Mouse (Mus musculus) lung, postnatal 4 days (tissue): Measurements from ENCODE around the gene Mrm2.
"Not testable (repeated sequence)": the region's sequence is repeated elsewhere in the genome, so short reads cannot be mapped to it uniquely, and the experiment has no call there.

Source experiments
- DNase-seq, 2 experiments: peaks; one replicate each; pipeline ENCODE4 v3.0.0; 2021

Gene Mrm2

DNA sequence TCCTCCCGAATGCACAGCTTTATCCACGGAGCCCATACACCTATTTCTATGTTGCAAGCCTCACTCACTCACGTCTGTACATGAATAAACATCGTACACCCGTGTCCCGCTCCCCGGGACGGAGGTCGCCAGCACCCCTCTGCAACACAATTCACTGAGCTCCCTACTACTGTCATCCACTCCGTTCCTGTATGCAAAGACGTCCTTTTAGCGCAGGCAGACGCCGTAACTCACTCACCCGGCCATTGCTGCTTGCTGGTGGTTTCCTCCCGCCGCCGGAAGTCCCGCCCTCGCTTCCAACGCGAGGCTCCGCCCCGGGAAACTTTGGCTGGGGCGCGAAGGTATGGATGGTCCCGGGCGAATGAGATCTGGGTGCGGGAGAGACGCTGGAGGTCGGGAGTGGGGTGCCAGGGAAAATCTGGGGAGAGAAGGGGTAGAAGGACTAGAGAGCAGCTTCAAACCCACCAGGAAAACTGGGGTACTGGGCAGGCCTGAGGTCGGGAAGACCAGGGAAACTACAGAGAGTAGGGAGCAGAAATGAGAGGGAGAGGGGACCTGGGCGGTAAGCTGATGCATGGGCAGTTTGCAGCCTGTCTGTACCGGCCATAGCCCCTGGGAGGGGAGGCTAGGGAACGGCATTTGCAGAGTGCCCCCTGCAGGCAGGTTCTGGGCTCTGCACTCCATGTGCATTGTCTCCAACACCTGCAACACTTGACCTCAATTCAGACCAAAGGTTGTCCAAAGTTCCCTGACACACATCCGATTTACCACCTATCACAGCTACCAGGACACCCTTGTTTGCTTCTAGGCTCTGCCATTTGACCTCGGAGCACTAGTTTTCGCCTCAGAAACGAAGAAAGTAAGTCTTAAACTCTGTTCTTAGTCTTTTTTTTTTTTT, at the start of gene Mrm2:
Gene Mrm2 (minus strand): TSS at position 284 of the 898 bp plus-strand sequence.
- DNase-seq, result peak; percentile 88 to 89

- DNase-seq, result no peak
Measured at GRCm38 (mm10) chr5:140381156-140381555, 49.5 kb upstream of the Mrm2 start.

DNA sequence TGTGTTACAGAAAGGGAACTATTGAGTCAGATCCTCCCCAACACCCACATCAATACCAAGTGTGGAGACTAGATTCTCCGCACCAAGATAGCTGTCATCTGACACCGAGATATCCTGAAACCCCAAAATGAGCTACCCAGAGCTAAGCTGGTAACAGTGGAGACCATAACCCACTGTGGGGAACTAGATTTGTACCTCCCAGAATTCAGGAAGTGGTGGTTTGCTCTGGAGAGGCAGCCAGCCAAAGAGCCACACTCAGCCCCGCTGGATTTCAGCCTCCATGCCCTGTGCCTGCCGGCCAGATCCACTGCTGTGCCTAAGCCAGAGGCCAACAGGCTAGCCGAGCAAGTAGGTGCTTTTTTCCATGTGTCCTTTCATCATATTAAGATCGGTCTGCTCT, 47.6 kb upstream of the Mrm2 start:
- DNase-seq, result peak; percentile 23 to 30

GRCm38 (mm10) chr5:140378121-140378853, 46.6 kb upstream of the Mrm2 start:
- DNase-seq, result no peak

DNA sequence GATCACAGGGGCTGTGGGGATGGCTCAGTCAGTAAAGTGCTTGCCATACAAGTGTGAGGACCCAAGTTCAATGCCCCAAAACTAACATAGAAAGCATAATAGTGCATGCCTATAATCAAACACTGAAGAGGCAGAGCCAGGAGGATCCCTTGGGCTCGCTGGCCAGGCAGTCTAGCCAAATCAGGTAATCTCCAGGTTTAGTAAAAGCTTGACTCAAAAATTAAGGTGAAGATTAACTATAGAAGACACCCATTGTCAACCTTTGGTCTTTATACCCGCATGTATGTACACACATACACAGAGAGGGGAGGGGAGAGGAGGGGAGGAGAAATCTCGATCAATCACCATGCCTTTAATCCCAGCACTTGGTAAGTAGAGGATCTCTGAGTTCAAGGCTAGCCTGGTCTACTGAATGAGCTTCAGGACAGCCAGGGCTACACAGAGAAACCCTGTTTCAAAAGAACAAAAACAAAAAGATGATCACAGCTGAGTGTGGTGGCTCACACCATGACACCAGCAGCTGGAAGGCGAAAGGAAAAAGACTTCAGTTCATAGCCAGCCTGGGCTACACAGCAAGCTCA, 43.6 kb upstream of the Mrm2 start:
- no peak for DNase-seq

GRCm38 (mm10) chr5:140374226-140374625, 42.5 kb upstream of the Mrm2 start:
- no peak for DNase-seq

- no peak for DNase-seq
Measured at GRCm38 (mm10) chr5:140373711-140374110, 42.0 kb upstream of the Mrm2 start.

GRCm38 (mm10) chr5:140371671-140372070, 40.0 kb upstream of the Mrm2 start:
- DNase-seq, result no peak

DNA sequence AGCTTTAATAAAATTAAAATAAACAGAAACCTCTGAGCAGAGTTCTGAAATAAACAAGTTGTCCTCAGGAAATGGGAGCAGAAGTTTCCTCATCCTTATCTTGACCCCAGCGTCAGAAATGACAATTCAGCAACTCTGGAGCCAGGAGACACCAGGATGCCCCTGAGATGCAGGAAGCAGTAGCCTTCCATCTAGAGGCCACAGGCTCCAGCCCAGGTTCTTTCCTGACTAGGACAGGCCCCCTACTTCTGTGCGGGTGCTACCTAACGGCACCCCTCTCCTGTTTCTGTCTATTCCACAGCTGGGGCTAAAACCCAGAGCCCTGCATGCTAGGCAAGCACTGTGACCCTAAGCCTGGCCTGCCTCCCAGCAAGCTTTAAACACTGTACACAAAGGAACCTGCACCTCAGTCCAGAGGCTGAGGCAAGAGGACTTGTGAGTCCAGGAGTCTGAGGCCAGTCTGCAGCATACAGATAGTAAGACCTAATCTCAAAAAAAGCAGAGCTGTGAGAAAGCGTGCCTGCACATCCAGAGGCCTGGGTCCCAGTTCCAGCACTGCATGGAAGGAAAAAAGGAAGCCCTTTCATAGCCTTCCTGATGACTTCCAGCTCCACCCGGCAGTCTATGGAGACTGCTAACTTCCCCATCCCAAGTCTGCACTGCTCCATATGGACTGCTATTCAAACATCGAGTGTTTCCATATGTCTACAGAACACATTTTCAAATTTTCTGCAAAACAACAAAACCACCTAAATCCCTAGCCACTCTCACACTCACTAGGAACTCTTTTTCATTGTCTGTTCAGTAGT, 39.0 kb upstream of the Mrm2 start:
- peak; percentile 17 to 46 for DNase-seq

- DNase-seq, result no peak
Measured at GRCm38 (mm10) chr5:140369466-140369865, 37.8 kb upstream of the Mrm2 start.

DNA sequence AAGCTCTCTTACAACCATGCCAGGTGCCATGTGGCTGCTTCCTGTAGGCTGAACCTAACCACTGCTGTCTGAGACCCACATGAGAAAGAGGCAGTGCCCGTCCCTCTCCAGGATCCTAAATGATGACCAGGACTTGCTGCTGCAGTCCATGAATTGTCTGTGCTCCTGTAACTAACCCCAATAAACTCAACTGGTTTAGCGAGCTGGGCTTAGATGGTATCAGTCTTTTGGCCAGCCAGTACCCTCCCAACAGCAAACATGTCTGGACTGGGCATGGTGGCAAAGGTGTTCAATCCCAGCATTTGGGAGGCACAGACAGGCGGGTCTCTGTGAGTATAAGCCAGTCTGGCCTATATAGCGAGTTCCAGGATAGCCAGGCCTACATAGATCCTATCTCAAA, 37.2 kb upstream of the Mrm2 start:
- DNase-seq, result no peak

DNA sequence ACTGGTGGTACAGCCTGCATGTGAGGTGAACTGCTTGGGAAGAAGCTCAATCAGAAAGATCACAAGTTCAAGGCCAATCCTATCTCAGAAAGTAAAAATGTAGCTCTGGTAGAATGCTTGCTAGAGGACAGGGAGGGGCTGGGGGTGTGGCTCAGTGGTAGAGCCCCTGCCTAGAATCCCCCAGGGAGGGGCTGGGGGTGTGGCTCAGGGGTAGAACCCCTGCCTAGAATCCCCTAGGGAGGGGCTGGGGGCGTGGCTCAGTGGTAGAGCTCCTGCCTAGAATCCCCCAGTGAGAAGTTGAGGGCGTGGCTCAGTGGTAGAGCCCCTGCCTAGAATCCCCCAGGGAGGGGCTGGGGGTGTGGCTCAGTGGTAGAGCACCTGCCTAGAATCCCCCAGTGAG, 36.4 kb upstream of the Mrm2 start:
- not testable (repeated sequence) for DNase-seq

DNA sequence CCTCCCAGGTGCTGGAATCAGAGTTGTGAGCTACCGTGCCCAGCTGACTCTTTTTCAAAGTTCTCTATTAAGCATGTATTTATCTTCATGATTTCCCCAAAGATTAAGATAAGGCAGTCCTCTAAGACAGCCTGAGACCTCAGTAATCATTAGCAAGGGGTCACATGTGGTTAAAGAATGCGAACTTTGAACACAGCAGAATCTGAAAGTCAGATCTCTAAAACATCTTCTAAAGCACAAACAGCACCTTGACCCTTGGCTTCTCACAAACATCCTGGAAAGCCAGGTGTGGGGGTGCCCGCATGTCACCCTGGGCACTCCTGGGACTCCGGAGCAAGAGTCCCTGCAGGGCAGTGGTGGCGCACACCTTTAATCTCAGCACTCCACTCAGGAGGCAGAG, 32.7 kb upstream of the Mrm2 start:
- DNase-seq, result no peak

DNA sequence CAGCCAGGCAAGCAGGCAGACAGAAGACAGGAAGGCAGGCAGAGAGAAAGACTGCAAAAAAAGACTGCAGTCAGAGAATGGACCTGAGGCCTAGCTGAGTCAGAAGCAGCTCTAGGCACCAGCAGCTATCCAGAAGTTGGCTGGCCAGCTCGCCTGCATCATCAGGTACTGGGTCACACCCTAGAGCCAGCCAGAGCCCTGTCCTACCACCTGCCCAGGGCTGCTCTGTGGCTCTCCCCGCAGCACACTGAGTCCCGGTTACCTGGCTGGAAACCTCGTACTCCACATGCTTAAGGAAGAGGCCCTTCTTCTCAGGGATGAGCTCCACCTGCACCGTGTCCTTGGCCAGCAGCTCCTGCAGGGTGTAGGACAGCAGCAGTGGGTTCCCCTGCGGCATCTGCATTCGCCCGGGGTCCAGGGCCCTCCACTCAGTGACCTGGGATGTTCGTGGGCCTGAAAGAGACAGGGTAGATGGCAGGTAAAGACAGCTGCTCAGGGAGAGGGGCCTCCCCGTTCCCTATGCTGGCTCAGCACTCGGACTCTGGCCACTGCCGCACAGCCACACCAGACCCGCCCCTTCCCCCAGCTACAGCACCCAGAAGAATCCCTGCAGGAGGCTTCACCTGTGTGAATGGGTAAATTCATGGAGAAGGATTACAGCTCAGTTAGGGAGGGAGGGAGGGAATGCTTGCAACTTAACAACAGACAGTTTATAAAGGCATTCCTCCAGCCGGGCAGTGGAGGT, 28.4 kb upstream of the Mrm2 start:
- no peak for DNase-seq

GRCm38 (mm10) chr5:140357466-140357865, 25.8 kb upstream of the Mrm2 start:
- DNase-seq, result no peak

GRCm38 (mm10) chr5:140355934-140356333, 24.2 kb upstream of the Mrm2 start:
- no peak for DNase-seq

DNA sequence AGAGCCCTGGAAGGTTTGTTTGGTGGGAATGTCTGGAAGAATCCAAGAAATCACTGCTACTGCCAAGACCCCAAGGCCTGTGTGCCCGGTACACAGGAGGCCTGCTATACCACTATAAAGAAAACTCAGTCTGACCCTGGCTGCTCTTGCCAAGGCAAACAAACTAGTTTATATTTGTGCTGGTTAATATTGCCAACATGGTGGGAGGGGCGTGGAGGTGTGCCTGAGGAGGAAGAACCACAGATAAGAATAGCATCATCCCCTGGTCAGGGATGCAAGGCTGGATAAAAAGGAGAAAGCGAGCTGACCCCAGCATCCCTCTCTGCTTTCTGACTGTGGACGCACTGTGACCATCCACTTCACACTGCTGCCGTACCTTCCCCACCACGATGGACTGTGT, 20.7 kb upstream of the Mrm2 start:
- no peak for DNase-seq

DNA sequence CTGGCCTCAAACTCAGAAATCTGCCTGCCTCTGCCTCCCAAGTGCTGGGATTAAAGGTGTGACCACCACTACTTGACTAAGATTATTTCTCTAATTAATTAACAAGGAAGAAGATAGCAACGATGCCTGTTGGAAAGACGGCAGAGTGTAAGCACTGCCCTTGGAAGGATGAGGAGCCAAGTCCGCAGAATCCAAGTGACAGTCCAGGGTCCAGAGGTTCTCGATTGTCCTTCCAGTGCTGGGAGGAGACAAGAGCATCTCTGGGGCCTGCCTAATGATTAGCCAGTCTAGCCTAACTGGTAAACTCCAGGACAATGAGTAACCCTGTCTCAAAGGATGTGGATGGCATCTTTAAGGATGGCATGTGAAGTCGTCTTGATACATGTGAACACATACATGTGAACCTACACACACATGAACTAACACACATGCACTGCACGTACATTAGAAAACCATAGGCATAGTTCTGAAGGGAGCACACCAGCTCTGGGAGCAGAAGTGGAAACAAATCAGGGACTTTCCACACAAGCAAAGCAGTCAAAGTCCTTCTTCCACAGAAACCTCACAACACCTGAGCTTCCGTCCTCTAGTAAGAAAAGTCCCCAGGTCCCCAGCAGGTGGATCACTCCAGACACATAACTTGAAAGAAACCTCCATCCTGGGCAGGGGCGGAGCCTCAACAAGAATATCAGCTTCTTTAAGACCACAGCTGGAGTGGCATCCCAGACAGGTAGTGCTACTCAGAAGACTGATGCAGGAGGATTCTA, 19.2 kb upstream of the Mrm2 start:
- no peak for DNase-seq

GRCm38 (mm10) chr5:140349882-140350281, 18.2 kb upstream of the Mrm2 start:
- DNase-seq, result no peak

DNA sequence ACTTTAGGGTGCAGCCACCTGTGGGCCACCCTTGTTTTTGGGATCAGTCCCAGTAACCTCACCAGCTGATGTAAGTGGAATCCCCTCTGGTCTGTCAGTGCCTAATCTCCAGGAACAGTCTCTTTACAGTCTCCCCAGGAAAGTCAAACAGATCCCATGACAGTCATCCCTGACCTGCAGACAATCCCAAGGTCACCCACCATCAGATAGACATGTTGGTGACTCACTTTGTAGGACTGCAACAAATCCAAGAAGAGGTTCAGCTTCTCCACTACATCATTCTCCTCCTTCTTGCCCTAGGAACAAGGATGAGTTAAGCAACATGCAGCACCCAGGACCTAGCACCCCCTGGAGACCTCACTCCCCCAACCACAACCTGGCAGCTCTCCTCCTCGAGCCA, 14.4 kb upstream of the Mrm2 start:
- DNase-seq, result no peak

DNA sequence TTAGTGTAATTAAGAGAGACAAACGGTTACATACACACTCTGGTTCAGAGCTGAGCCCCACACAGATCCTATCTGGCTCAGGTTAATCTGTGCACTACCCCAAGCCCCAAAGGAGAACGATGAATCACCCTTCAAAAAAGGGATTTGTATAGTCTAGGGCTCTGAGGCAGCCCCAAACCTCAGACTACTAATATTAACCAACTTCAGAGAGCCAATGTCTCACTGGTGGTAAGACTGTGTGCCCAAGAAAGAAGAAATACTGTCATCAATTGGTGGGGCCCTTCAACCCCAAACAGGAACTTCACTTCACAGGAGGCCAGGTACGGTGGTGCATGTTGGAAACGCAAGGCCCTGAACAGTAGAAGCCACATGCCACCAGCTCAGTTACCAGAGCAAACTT, 13.5 kb upstream of the Mrm2 start:
- DNase-seq, result no peak
